Mouse (Mus musculus) spleen, postnatal 4 days (tissue): ENCODE measurements around the gene Tnfaip8l3.
"Not testable (repeated sequence)": the region's sequence is repeated elsewhere in the genome, so short reads cannot be mapped to it uniquely, and the experiment has no call there.

ENCODE experiments used
- DNase-seq, 2 experiments: peaks; one replicate each; pipeline ENCODE4 v3.0.0; 2022; ENCODE audit warnings: low spot score in 2 of 2

Gene Tnfaip8l3

GRCm38 (mm10) chr9:54068032-54068649 lies at the start of gene Tnfaip8l3:
Tnfaip8l3 (minus strand) TSS chr9:54068388.
- no peak for DNase-seq

GRCm38 (mm10) chr9:54112726-54113125 lies 44.5 kb upstream of the Tnfaip8l3 start:
- DNase-seq: no peak

- DNase-seq: no peak
Observed at GRCm38 (mm10) chr9:54098636-54099035, 30.4 kb upstream of the Tnfaip8l3 start.

- DNase-seq: no peak
Observed at GRCm38 (mm10) chr9:54097091-54097490, 28.9 kb upstream of the Tnfaip8l3 start.

GRCm38 (mm10) chr9:54084245-54084644 lies 16.1 kb upstream of the Tnfaip8l3 start:
- no peak for DNase-seq

- no peak for DNase-seq
Observed at GRCm38 (mm10) chr9:54077740-54078139, 9.6 kb upstream of the Tnfaip8l3 start.

- DNase-seq: no peak
Observed at GRCm38 (mm10) chr9:54074901-54075300, 6.7 kb upstream of the Tnfaip8l3 start.

GRCm38 (mm10) chr9:54073688-54074087 lies 5.5 kb upstream of the Tnfaip8l3 start:
- DNase-seq: no peak

- DNase-seq: no peak
Observed at GRCm38 (mm10) chr9:54071474-54072095, 3.4 kb upstream of the Tnfaip8l3 start.

- DNase-seq: no peak
Observed at GRCm38 (mm10) chr9:54069204-54069603, 1.0 kb upstream of the Tnfaip8l3 start.

GRCm38 (mm10) chr9:54068777-54069176 lies 589 bp upstream of the Tnfaip8l3 start:
- no peak for DNase-seq

- DNase-seq: no peak
Observed at GRCm38 (mm10) chr9:54067642-54068031, 551 bp downstream of the Tnfaip8l3 start.

- DNase-seq: no peak
Observed at GRCm38 (mm10) chr9:54064836-54065235, 3.4 kb downstream of the Tnfaip8l3 start.

- DNase-seq: no peak
Observed at GRCm38 (mm10) chr9:54063655-54064054, 4.5 kb downstream of the Tnfaip8l3 start.

- no peak for DNase-seq
Observed at GRCm38 (mm10) chr9:54061666-54062065, 6.5 kb downstream of the Tnfaip8l3 start.

GRCm38 (mm10) chr9:54051298-54052068 lies 16.7 kb downstream of the Tnfaip8l3 start:
- no peak for DNase-seq

GRCm38 (mm10) chr9:54048978-54049377 lies 19.2 kb downstream of the Tnfaip8l3 start:
- no peak for DNase-seq

- no peak for DNase-seq
Observed at GRCm38 (mm10) chr9:54043067-54043466, 25.1 kb downstream of the Tnfaip8l3 start.

- no peak for DNase-seq
Observed at GRCm38 (mm10) chr9:54037717-54038116, 30.5 kb downstream of the Tnfaip8l3 start.

- no peak for DNase-seq
Observed at GRCm38 (mm10) chr9:54034691-54035090, 33.5 kb downstream of the Tnfaip8l3 start.

- no peak for DNase-seq
Observed at GRCm38 (mm10) chr9:54022795-54023194, 45.4 kb downstream of the Tnfaip8l3 start.

- no peak for DNase-seq
Observed at GRCm38 (mm10) chr9:53994528-53994927, 73.7 kb downstream of the Tnfaip8l3 start.

GRCm38 (mm10) chr9:53992567-53992966 lies 75.6 kb downstream of the Tnfaip8l3 start:
- not testable (repeated sequence) for DNase-seq
